In the genomic region with DNA sequence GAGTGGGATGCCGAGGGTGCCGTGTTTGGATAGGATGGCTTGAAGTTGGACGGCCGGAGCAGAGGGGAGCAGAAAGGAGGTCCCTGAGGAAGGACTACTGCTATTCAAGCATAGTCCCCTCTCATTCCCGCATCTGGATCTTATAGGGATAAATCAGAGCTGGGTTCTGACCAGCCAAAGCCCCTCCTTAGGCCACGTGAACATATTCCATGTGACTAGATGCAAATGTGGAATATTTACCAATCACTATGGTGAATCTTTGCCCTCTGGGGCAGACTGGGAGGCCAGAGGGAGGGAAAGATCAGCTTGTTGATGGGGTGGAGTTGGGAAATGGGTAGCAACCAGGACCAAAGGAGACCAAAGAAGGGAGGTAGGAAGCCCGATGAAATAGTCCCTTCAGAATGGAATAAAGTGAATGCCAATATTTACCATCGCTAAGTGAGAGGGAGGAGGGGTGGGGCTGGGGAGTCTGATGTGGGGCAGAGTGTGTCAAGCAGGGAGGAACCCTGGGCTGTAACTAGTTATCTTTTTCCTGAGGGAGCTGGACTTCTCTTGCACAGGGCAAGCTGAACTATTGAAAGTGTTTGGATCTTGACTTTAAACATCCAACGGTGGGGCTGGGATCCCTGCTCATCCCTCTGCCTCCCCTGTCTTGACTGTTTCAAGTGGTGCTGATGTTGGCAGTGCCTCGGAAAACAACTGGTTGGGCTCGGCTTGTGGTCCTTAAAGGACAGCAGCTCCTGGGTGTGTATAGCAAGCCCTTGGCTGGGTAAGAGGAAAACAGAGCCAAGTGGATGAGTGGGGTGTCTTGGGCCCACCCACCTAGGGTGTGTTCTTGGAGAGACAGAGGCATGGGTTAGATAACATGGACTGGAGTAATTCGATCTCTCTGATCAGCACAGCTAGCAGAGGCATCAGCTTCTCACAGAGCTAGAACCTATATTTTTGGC, we compare ENCODE assay signal across 9 mouse cellular contexts. TPM values are rescaled to one million over a fixed set of nuclear protein-coding genes. Genes with fewer than 3 reads are reported as not detected.
DNase-seq lines count a peak whose midpoint lies in the region; ATAC-seq lines count a peak whose summit lies in the region.
"Had no signal": no experiment of that assay in that cellular context is flagged by ENCODE, and none has a peak within 500 bp of the region (broad histone marks: within the 10 kb centered on the region; RNA-seq: fewer than 3 reads in every experiment).

No protein-coding gene starts in this region.

- 51% methylated on average over 12 of the region's 12 CpGs for WGBS in forebrain, embryonic 14.5 days
- WGBS in forebrain, embryonic 15.5 days: 48% methylated on average over 12 of the region's 12 CpGs
- 52% methylated on average over 12 of the region's 12 CpGs for WGBS in liver, embryonic 13.5 days (ENCODE audit: insufficient replicate concordance)

- H3K9ac ChIP-seq in forebrain, embryonic 14.5 days (ENCODE audit: low read length): no peak overlapping the region
- no peak overlapping the region for H3K9ac ChIP-seq in forebrain, embryonic 15.5 days (replicated peaks)
- H3K9ac ChIP-seq in liver, embryonic 13.5 days: 0 out of 2 replicates have a peak overlapping the region, but pooled peaks have one; percentile 37
- H3K9ac ChIP-seq: hindbrain, embryonic 15.5 days had no signal

- ATAC-seq in forebrain, embryonic 14.5 days: no peak
- ATAC-seq in forebrain, embryonic 15.5 days (replicated peaks): no peak
- peak; percentile 85 for ATAC-seq in liver, embryonic 13.5 days (ENCODE audit: low read depth)
- ATAC-seq in frontal cortex, adult (ENCODE audit: low TSS enrichment): no peak

- H3K27me3 ChIP-seq in forebrain, embryonic 14.5 days (replicated peaks; ENCODE audit: control insufficient read depth, insufficient read depth, low read length): no peaks in the 10 kb centered on the region
- no peaks in the 10 kb centered on the region for H3K27me3 ChIP-seq in forebrain, embryonic 15.5 days
- H3K27me3 ChIP-seq in liver, embryonic 13.5 days: no peaks in the 10 kb centered on the region
- H3K27me3 ChIP-seq: hindbrain, embryonic 15.5 days had no signal

- no peaks in the 10 kb centered on the region for H3K9me3 ChIP-seq in forebrain, embryonic 14.5 days (replicated peaks; ENCODE audit: control insufficient read depth, low read length)
- no peaks in the 10 kb centered on the region for H3K9me3 ChIP-seq in forebrain, embryonic 15.5 days
- no peaks in the 10 kb centered on the region for H3K9me3 ChIP-seq in liver, embryonic 13.5 days (replicated peaks)
- H3K9me3 ChIP-seq: hindbrain, embryonic 15.5 days had no signal

- no peak overlapping the region for H3K4me3 ChIP-seq in forebrain, embryonic 14.5 days (ENCODE audit: low read depth, low read length)
- no peak overlapping the region for H3K4me3 ChIP-seq in forebrain, embryonic 15.5 days
- H3K4me3 ChIP-seq in liver, embryonic 13.5 days (replicated peaks): no peak overlapping the region
- H3K4me3 ChIP-seq: hindbrain, embryonic 15.5 days had no signal

- DNase-seq in forebrain, embryonic 14.5 days (ENCODE audit: low spot score): peak; percentile 28
- peak; percentile 95 for DNase-seq in NIH3T3 (ENCODE audit: low read depth)
- peak; percentile 67 to 77 for DNase-seq in heart, adult 18-20 months
- peak; percentile 32 for DNase-seq in liver, embryonic 13.5 days
- peak; percentile 80 to 83 for DNase-seq in urinary bladder, postnatal 4 days (ENCODE audit: low spot score in 2 of 2)
- DNase-seq in cerebellum, adult 18-20 months: no peak

- no peak overlapping the region for H3K27ac ChIP-seq in forebrain, embryonic 14.5 days (ENCODE audit: low read depth, low read length)
- H3K27ac ChIP-seq in forebrain, embryonic 15.5 days (replicated peaks): no peak overlapping the region
- peak overlapping the region; percentile 51; the same call in 1 of the 2 replicates for H3K27ac ChIP-seq in liver, embryonic 13.5 days
- H3K27ac ChIP-seq: hindbrain, embryonic 15.5 days had no signal

- no peaks in the 10 kb centered on the region for H3K36me3 ChIP-seq in forebrain, embryonic 14.5 days (ENCODE audit: control insufficient read depth, insufficient read depth, low read length)
- no peaks in the 10 kb centered on the region for H3K36me3 ChIP-seq in forebrain, embryonic 15.5 days
- H3K36me3 ChIP-seq in liver, embryonic 13.5 days: no peaks in the 10 kb centered on the region
- H3K36me3 ChIP-seq: hindbrain, embryonic 15.5 days had no signal

- no peak overlapping the region for H3K4me2 ChIP-seq in forebrain, embryonic 14.5 days (ENCODE audit: low read length)
- no peak overlapping the region for H3K4me2 ChIP-seq in forebrain, embryonic 15.5 days (replicated peaks)
- peak overlapping the region; percentile 36 for H3K4me2 ChIP-seq in liver, embryonic 13.5 days
- H3K4me2 ChIP-seq: hindbrain, embryonic 15.5 days had no signal

- H3K4me1 ChIP-seq in forebrain, embryonic 14.5 days (ENCODE audit: control insufficient read depth, insufficient read depth, low read length): no peaks in the 10 kb centered on the region
- 0 out of 2 replicates have a peak, but pooled peaks cover 3% of the 10 kb centered on the region for H3K4me1 ChIP-seq in forebrain, embryonic 15.5 days
- peaks cover 74% of the 10 kb centered on the region for H3K4me1 ChIP-seq in liver, embryonic 13.5 days (replicated peaks)
- H3K4me1 ChIP-seq: hindbrain, embryonic 15.5 days had no signal

RNA-seq across cellular contexts. Expression of a gene that starts 17.9 kb away (rescaled TPM):
- polyA plus RNA-seq in forebrain, embryonic 14.5 days (2014; fragmentation: Nextera tagmentation; extraction: Ambion mirVana): 0.24 and 0.27 TPM in 2 replicates
- polyA plus RNA-seq in forebrain, embryonic 15.5 days (2015; fragmentation: Nextera tagmentation; extraction: Ambion mirVana): 0.60 and 0.61 TPM in 2 replicates
- total RNA-seq in heart, adult 18-20 months (2021): 1 to 10 TPM; 3.6 to 4.5 TPM
- polyA plus RNA-seq in liver, embryonic 13.5 days (2015; fragmentation: Nextera tagmentation; extraction: Ambion mirVana): 16.5 and 21.4 TPM in 2 replicates

RNA-seq across cellular contexts. Expression of a gene that starts 59.8 kb away (rescaled TPM):
- not detected in 2 replicates for polyA plus RNA-seq in forebrain, embryonic 14.5 days (2014; fragmentation: Nextera tagmentation; extraction: Ambion mirVana)
- polyA plus RNA-seq in forebrain, embryonic 15.5 days (2015; fragmentation: Nextera tagmentation; extraction: Ambion mirVana): 0.01 and 0.18 TPM in 2 replicates
- total RNA-seq in heart, adult 18-20 months (2021): under 1 TPM; 0.02 to 0.03 TPM
- polyA plus RNA-seq in liver, embryonic 13.5 days (2015; fragmentation: Nextera tagmentation; extraction: Ambion mirVana): 0.06 and 0.07 TPM in 2 replicates

Comparison
In these comparisons a context has a peak if more than half of its experiments do, and no peak if none do; other contexts are left out.
1. DNase-seq: peak in forebrain, embryonic 14.5 days (single experiment), NIH3T3 (single experiment), heart, adult 18-20 months (2 of 2), liver, embryonic 13.5 days (single experiment) and urinary bladder, postnatal 4 days (2 of 2); none in cerebellum, adult 18-20 months (0 of 2).
2. RNA of a gene that starts 17.9 kb away (polyA plus RNA-seq): 16.5 to 21.4 TPM in liver, embryonic 13.5 days; 0.60 to 0.61 TPM in forebrain, embryonic 15.5 days and 0.24 to 0.27 TPM in forebrain, embryonic 14.5 days; every median in the first group is over 10 times any median in the second.